In the genomic region with DNA sequence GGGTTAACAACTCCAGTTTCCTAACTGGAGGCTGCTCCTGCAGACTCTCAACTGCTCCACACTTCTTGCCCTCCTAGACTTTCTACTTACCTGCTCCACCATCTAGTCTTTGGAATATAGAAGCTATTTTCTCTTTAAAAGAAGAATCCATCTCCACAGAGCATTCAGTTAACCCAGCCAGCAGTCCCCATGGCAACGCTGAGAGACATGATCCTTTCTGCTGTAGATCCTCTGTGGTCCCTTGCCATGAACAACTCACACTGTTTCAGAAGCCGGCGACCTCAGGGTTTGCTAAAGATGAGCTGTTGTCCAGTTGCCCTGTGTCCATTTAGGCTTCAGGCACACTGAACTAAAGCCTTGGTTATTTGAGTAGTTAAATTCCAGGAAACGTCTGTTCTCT, we compare ENCODE assay signal across 27 mouse cellular contexts. TPM values are rescaled to one million over a fixed set of nuclear protein-coding genes. Genes with fewer than 3 reads are reported as not detected.
DNase-seq lines count a peak whose midpoint lies in the region; ATAC-seq and TF ChIP-seq lines count a peak whose summit lies in the region.
"Had no signal": no experiment of that assay in that cellular context is flagged by ENCODE, and none has a peak within 500 bp of the region (broad histone marks: within the 10 kb centered on the region; RNA-seq: fewer than 3 reads in every experiment).

No protein-coding gene starts in this region.

- H3K9me3 ChIP-seq in forebrain, postnatal 0 days (ENCODE audit: low read length), result no peaks in the 10 kb centered on the region
- no peaks in the 10 kb centered on the region for H3K9me3 ChIP-seq in forebrain, embryonic 12.5 days
- H3K9me3 ChIP-seq in hindbrain, postnatal 0 days (ENCODE audit: low read length), result no peaks in the 10 kb centered on the region
- H3K9me3 ChIP-seq in hindbrain, embryonic 10.5 days, result no peaks in the 10 kb centered on the region
- no peaks in the 10 kb centered on the region for H3K9me3 ChIP-seq in midbrain, postnatal 0 days (ENCODE audit: low read length)
- H3K9me3 ChIP-seq in midbrain, embryonic 11.5 days (ENCODE audit: control insufficient read depth, low read length), result no peaks in the 10 kb centered on the region
- H3K9me3 ChIP-seq: embryonic facial prominence, embryonic 13.5 days; forebrain, embryonic 10.5 days; limb, embryonic 10.5 days; limb, embryonic 15.5 days; neural tube, embryonic 15.5 days had no signal

- no peak overlapping the region for H3K4me3 ChIP-seq in forebrain, postnatal 0 days (ENCODE audit: low read depth, low read length)
- no peak overlapping the region for H3K4me3 ChIP-seq in forebrain, embryonic 12.5 days (replicated peaks)
- no peak overlapping the region for H3K4me3 ChIP-seq in hindbrain, postnatal 0 days (ENCODE audit: low read length)
- H3K4me3 ChIP-seq in hindbrain, embryonic 10.5 days, result no peak overlapping the region
- H3K4me3 ChIP-seq in midbrain, postnatal 0 days (ENCODE audit: low read depth, low read length), result no peak overlapping the region
- H3K4me3 ChIP-seq in midbrain, embryonic 11.5 days (ENCODE audit: low read depth, low read length), result no peak overlapping the region
- H3K4me3 ChIP-seq in olfactory bulb, adult 2 months (ENCODE audit: insufficient read depth, low read depth, low read length), result no peak overlapping the region
- H3K4me3 ChIP-seq: embryonic facial prominence, embryonic 13.5 days; forebrain, embryonic 10.5 days; limb, embryonic 10.5 days; limb, embryonic 15.5 days; neural tube, embryonic 15.5 days had no signal

- no peaks in the 10 kb centered on the region for H3K27me3 ChIP-seq in forebrain, postnatal 0 days (ENCODE audit: insufficient read depth, low read length)
- no peaks in the 10 kb centered on the region for H3K27me3 ChIP-seq in forebrain, embryonic 12.5 days
- no peaks in the 10 kb centered on the region for H3K27me3 ChIP-seq in hindbrain, postnatal 0 days (ENCODE audit: insufficient read depth, low read length)
- no peaks in the 10 kb centered on the region for H3K27me3 ChIP-seq in hindbrain, embryonic 10.5 days (ENCODE audit: insufficient read depth, poor library complexity, severe bottlenecking)
- no peaks in the 10 kb centered on the region for H3K27me3 ChIP-seq in midbrain, postnatal 0 days (ENCODE audit: insufficient read depth, low read length)
- H3K27me3 ChIP-seq in midbrain, embryonic 11.5 days (ENCODE audit: control insufficient read depth, insufficient read depth, low read length), result no peaks in the 10 kb centered on the region
- H3K27me3 ChIP-seq: embryonic facial prominence, embryonic 13.5 days; limb, embryonic 15.5 days; neural tube, embryonic 15.5 days; Patski had no signal

- H3K4me1 ChIP-seq in forebrain, postnatal 0 days (ENCODE audit: insufficient read depth), result peaks cover 15% of the 10 kb centered on the region
- peaks cover 7% of the 10 kb centered on the region; the same call in 1 of the 2 replicates for H3K4me1 ChIP-seq in forebrain, embryonic 12.5 days
- 0 out of 2 replicates have a peak, but pooled peaks cover 8% of the 10 kb centered on the region for H3K4me1 ChIP-seq in hindbrain, postnatal 0 days (ENCODE audit: insufficient read depth, low read length)
- no peaks in the 10 kb centered on the region for H3K4me1 ChIP-seq in hindbrain, embryonic 10.5 days (replicated peaks)
- H3K4me1 ChIP-seq in midbrain, postnatal 0 days (ENCODE audit: insufficient read depth, low read length), result 0 out of 2 replicates have a peak, but pooled peaks cover 2% of the 10 kb centered on the region
- H3K4me1 ChIP-seq in midbrain, embryonic 11.5 days (ENCODE audit: control insufficient read depth, insufficient read depth, low read length), result no peaks in the 10 kb centered on the region
- peaks cover 15% of the 10 kb centered on the region for H3K4me1 ChIP-seq in olfactory bulb, adult 2 months (ENCODE audit: control insufficient read depth, insufficient read depth, low read length)
- H3K4me1 ChIP-seq: embryonic facial prominence, embryonic 13.5 days; limb, embryonic 10.5 days; limb, embryonic 15.5 days had no signal

- 75% methylated on average over 4 of the region's 4 CpGs for WGBS in forebrain, postnatal 0 days
- WGBS in forebrain, embryonic 12.5 days, result 85% methylated on average over 4 of the region's 4 CpGs
- whole genome bisulfite sequencing in hindbrain, postnatal 0 days, result 79% methylated on average over 4 of the region's 4 CpGs
- WGBS in hindbrain, embryonic 10.5 days, result 86% methylated on average over 4 of the region's 4 CpGs
- 74% methylated on average over 4 of the region's 4 CpGs for WGBS in midbrain, postnatal 0 days
- 86% methylated on average over 4 of the region's 4 CpGs for WGBS in midbrain, embryonic 11.5 days
- 40% methylated on average over 4 of the region's 4 CpGs for WGBS in olfactory bulb, adult 2 months

- H3K4me2 ChIP-seq in forebrain, postnatal 0 days (ENCODE audit: low read depth), result no peak overlapping the region
- H3K4me2 ChIP-seq in forebrain, embryonic 12.5 days, result no peak overlapping the region
- H3K4me2 ChIP-seq in hindbrain, postnatal 0 days (ENCODE audit: low read depth, low read length), result no peak overlapping the region
- H3K4me2 ChIP-seq in midbrain, postnatal 0 days (ENCODE audit: low read depth, low read length, poor library complexity, severe bottlenecking), result no peak overlapping the region
- no peak overlapping the region for H3K4me2 ChIP-seq in midbrain, embryonic 11.5 days
- H3K4me2 ChIP-seq: embryonic facial prominence, embryonic 13.5 days; limb, embryonic 15.5 days; neural tube, embryonic 15.5 days had no signal

- peak; percentile 55 for DNase-seq in forebrain, postnatal 0 days
- DNase-seq in hindbrain, postnatal 0 days (ENCODE audit: low spot score), result peak; percentile 16
- DNase-seq in hindbrain, embryonic 10.5 days (ENCODE audit: low spot score), result no peak
- DNase-seq in midbrain, postnatal 0 days (ENCODE audit: low spot score), result peak; percentile 26
- DNase-seq in midbrain, embryonic 11.5 days (ENCODE audit: low spot score, missing footprints), result no peak
- DNase-seq: adrenal gland, postnatal 10 days; cerebellum, adult 11 months; cerebellum, adult 9-10 months; gastrocnemius, postnatal 25 days; heart, adult 18-20 months; heart, postnatal 14 days; kidney, adult 9 months; kidney, postnatal 10 days; lung, adult 2 months; lung, postnatal 10 days; midbrain, embryonic 14.5 days had no signal

- no peak overlapping the region for H3K9ac ChIP-seq in forebrain, postnatal 0 days
- no peak overlapping the region for H3K9ac ChIP-seq in forebrain, embryonic 12.5 days
- H3K9ac ChIP-seq in hindbrain, postnatal 0 days (replicated peaks; ENCODE audit: low read length), result no peak overlapping the region
- H3K9ac ChIP-seq in midbrain, postnatal 0 days (replicated peaks; ENCODE audit: low read length, poor library complexity, severe bottlenecking), result no peak overlapping the region
- H3K9ac ChIP-seq in midbrain, embryonic 11.5 days (ENCODE audit: low read length), result no peak overlapping the region
- H3K9ac ChIP-seq: embryonic facial prominence, embryonic 13.5 days; limb, embryonic 15.5 days; liver, embryonic 14.5 days; neural tube, embryonic 15.5 days had no signal

- no peak for TF ChIP-seq POLR2A in olfactory bulb, adult 2 months (IDR thresholded peaks at IDR 0.05; ENCODE audit: insufficient read depth, low read depth, low read length)

- H3K36me3 ChIP-seq in forebrain, postnatal 0 days (ENCODE audit: insufficient read depth), result no peaks in the 10 kb centered on the region
- no peaks in the 10 kb centered on the region for H3K36me3 ChIP-seq in forebrain, embryonic 12.5 days (replicated peaks)
- H3K36me3 ChIP-seq in hindbrain, postnatal 0 days (ENCODE audit: insufficient read depth, low read length), result no peaks in the 10 kb centered on the region
- no peaks in the 10 kb centered on the region for H3K36me3 ChIP-seq in hindbrain, embryonic 10.5 days
- no peaks in the 10 kb centered on the region for H3K36me3 ChIP-seq in midbrain, postnatal 0 days (ENCODE audit: insufficient read depth, low read length)
- H3K36me3 ChIP-seq in midbrain, embryonic 11.5 days (ENCODE audit: control insufficient read depth, insufficient read depth, low read length), result no peaks in the 10 kb centered on the region
- H3K36me3 ChIP-seq: embryonic facial prominence, embryonic 13.5 days; forebrain, embryonic 10.5 days; limb, embryonic 10.5 days; limb, embryonic 15.5 days; neural tube, embryonic 15.5 days had no signal

- no peak for TF ChIP-seq CTCF in forebrain, postnatal 0 days (IDR thresholded peaks at IDR 0.05; ENCODE audit: low read depth)
- TF ChIP-seq CTCF in hindbrain, postnatal 0 days (IDR thresholded peaks at IDR 0.05; ENCODE audit: low read depth), result no peak
- no peak for TF ChIP-seq CTCF in midbrain, postnatal 0 days (IDR thresholded peaks at IDR 0.05)
- no peak for TF ChIP-seq CTCF in olfactory bulb, adult 2 months (IDR thresholded peaks at IDR 0.05; ENCODE audit: insufficient read depth, low read depth, low read length)

- ATAC-seq in forebrain, postnatal 0 days, result peak; percentile 32; the same call in 1 of the 2 replicates
- no peak for ATAC-seq in forebrain, embryonic 12.5 days (ENCODE audit: low FRiP score)
- ATAC-seq in hindbrain, postnatal 0 days, result no peak
- ATAC-seq in midbrain, postnatal 0 days (ENCODE audit: low FRiP score), result no peak
- no peak for ATAC-seq in midbrain, embryonic 11.5 days (ENCODE audit: low FRiP score)
- ATAC-seq: intestine, postnatal 0 days; Patski had no signal

- H3K27ac ChIP-seq in forebrain, postnatal 0 days (ENCODE audit: low read depth, low read length), result peak overlapping the region; percentile 75
- no peak overlapping the region for H3K27ac ChIP-seq in forebrain, embryonic 12.5 days
- no peak overlapping the region for H3K27ac ChIP-seq in hindbrain, postnatal 0 days
- H3K27ac ChIP-seq in hindbrain, embryonic 10.5 days, result no peak overlapping the region
- H3K27ac ChIP-seq in midbrain, postnatal 0 days (ENCODE audit: low read depth, low read length), result 0 out of 2 replicates have a peak overlapping the region, but pooled peaks have one; percentile 18
- no peak overlapping the region for H3K27ac ChIP-seq in midbrain, embryonic 11.5 days (ENCODE audit: low read depth, low read length)
- H3K27ac ChIP-seq in olfactory bulb, adult 2 months (ENCODE audit: insufficient read depth, low read depth, low read length), result peak overlapping the region; percentile 97
- H3K27ac ChIP-seq: embryonic facial prominence, embryonic 13.5 days; forebrain, embryonic 10.5 days; limb, embryonic 10.5 days; limb, embryonic 15.5 days; liver, embryonic 14.5 days; macrophage; neural tube, embryonic 15.5 days had no signal

RNA-seq across cellular contexts. Expression of a gene that starts 17.7 kb away (rescaled TPM):
- 200 and 226 TPM in 2 replicates for total RNA-seq in forebrain, postnatal 0 days (2014; rRNA removed)
- polyA plus RNA-seq in forebrain, postnatal 0 days (2015; fragmentation: Nextera tagmentation; extraction: Ambion mirVana), result 313 and 432 TPM in 2 replicates
- polyA plus RNA-seq in forebrain, embryonic 12.5 days (2016; fragmentation: Nextera tagmentation; extraction: Ambion mirVana), result 28.6 and 29.7 TPM in 2 replicates
- total RNA-seq in hindbrain, postnatal 0 days (2014; rRNA removed), result 283 and 393 TPM in 2 replicates
- 629 and 642 TPM in 2 replicates for polyA plus RNA-seq in hindbrain, postnatal 0 days (2015; fragmentation: Nextera tagmentation; extraction: Ambion mirVana)
- polyA plus RNA-seq in hindbrain, embryonic 10.5 days (2016; fragmentation: Nextera tagmentation; extraction: Ambion mirVana), result 19.0 and 25.9 TPM in 2 replicates
- total RNA-seq in midbrain, postnatal 0 days (2014; rRNA removed), result 328 and 361 TPM in 2 replicates
- 530 and 541 TPM in 2 replicates for polyA plus RNA-seq in midbrain, postnatal 0 days (2015; fragmentation: Nextera tagmentation; extraction: Ambion mirVana)
- 35.5 and 36.7 TPM in 2 replicates for polyA plus RNA-seq in midbrain, embryonic 11.5 days (2014; fragmentation: Nextera tagmentation; extraction: Ambion mirVana)
- 868 and 1,072 TPM in 2 replicates for polyA plus RNA-seq in olfactory bulb, adult 2 months (2012; ENCODE audit: insufficient read depth, insufficient read length, low replicate concordance, missing spikeins)

Comparison
In these comparisons a context has a peak if more than half of its experiments do, and no peak if none do; other contexts are left out.
1. DNase-seq: peak in forebrain, postnatal 0 days (single experiment), hindbrain, postnatal 0 days (single experiment) and midbrain, postnatal 0 days (single experiment); none in hindbrain, embryonic 10.5 days (single experiment) and midbrain, embryonic 11.5 days (single experiment).
2. H3K27ac ChIP-seq: peak in forebrain, postnatal 0 days (single experiment), midbrain, postnatal 0 days (single experiment) and olfactory bulb, adult 2 months (single experiment); none in forebrain, embryonic 12.5 days (single experiment), hindbrain, postnatal 0 days (single experiment), hindbrain, embryonic 10.5 days (single experiment) and midbrain, embryonic 11.5 days (single experiment).